Mouse (Mus musculus): ENCODE results near the gene Max. TPM values are rescaled to one million over a fixed set of nuclear protein-coding genes. Genes with fewer than 3 reads are reported as not detected.

The Max gene
- total and polyA plus RNA-seq, 2 experiments from 2014 or later: 18.2 to 60.1 TPM

DNA sequence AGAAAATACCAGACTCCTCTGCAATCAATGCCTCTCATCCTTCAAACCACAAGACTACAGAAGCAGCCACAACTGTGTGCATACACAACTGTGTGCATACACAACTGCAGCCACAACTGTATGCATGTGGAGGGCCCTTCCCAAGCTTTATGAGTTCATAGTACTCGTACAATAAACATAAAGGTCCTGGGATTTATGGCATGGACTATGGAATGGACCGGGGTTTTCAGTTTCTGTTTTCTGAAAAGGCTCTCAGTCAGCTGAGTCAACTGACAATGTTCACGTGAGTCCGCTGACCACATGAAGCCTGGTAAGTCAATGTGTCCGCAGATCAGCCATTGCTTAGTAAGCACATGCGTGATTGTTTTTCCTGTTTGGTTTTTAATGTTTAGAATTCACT lies 18.5 kb downstream of the Max start:
- no peak for TF ChIP-seq CTCF (IDR thresholded peaks at IDR 0.05; ENCODE audit: low read depth)
- peaks cover 53% of the 10 kb centered on the region for H3K36me3 ChIP-seq (ENCODE audit: insufficient read depth, low read length)
- DNase-seq (ENCODE audit: low spot score) (no peak), ATAC-seq (no peak)
- no peaks in the 10 kb centered on the region for H3K4me1 ChIP-seq (ENCODE audit: insufficient read depth, low read length)
- no peaks in the 10 kb centered on the region for H3K27me3 ChIP-seq (ENCODE audit: insufficient read depth, low read length)
- H3K27ac ChIP-seq: no peak overlapping the region
- H3K9ac ChIP-seq (replicated peaks; ENCODE audit: low read length): no peak overlapping the region
- H3K9me3 ChIP-seq (ENCODE audit: low read length): no peaks in the 10 kb centered on the region
- H3K4me2 ChIP-seq (ENCODE audit: low read depth, low read length): no peak overlapping the region
- no peak overlapping the region for H3K4me3 ChIP-seq (ENCODE audit: low read length)
- WGBS: 93% methylated on average over 6 of the region's 6 CpGs

DNA sequence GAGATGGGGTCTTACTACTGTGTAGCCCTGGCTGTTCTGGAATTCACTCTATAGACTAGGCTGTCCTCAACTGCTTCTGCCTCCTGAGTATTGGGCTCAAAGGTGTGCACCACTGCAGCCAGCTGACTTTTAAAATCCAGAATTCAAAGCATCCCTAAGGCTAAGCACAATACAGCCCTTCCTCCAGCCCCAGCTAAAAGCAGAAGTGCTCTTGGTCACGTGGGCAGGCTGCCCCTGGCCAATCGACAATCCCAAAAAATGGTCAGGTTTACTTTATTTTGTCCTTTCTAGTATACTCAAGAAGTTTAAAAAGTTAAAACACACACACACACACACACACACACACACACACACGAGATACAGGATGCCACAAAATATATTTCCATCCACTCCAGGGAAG lies 19.0 kb downstream of the Max start:
- Histone ChIP-seq H3K9me3 (ENCODE audit: low read length) (no peaks in the 10 kb centered on the region), H3K27ac (no peak overlapping the region), H3K4me1 (ENCODE audit: insufficient read depth, low read length) (no peaks in the 10 kb centered on the region), H3K36me3 (ENCODE audit: insufficient read depth, low read length) (peaks cover 51% of the 10 kb centered on the region), H3K27me3 (ENCODE audit: insufficient read depth, low read length) (no peaks in the 10 kb centered on the region), H3K4me2 (ENCODE audit: low read depth, low read length) (no peak overlapping the region), H3K4me3 (ENCODE audit: low read length) (no peak overlapping the region), H3K9ac (replicated peaks; ENCODE audit: low read length) (no peak overlapping the region)
- ATAC-seq (no peak), DNase-seq (ENCODE audit: low spot score) (no peak)
- no peak for TF ChIP-seq CTCF (IDR thresholded peaks at IDR 0.05; ENCODE audit: low read depth)
- WGBS: 91% methylated on average over 3 of the region's 3 CpGs

DNA sequence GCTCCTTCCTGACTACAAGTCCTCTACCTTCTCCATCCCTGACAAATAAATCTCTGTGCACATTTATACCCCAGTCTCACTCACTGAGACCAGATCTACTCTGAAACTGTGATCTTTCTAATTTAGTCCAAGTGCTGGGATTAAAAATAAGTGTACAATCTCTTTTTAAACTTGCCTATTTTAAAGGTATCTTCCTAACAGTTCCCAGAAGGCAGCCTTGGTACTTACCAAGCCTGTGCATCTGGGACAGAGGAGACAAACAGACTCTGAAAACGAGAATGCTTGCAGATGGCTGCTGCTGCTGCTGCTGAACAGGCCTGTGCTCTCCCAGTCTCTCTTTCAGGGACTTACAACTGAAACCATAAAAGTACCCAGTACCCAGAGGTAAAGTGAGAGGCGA lies 19.5 kb downstream of the Max start:
- H3K36me3 ChIP-seq (ENCODE audit: insufficient read depth, low read length): peaks cover 49% of the 10 kb centered on the region
- TF ChIP-seq CTCF (IDR thresholded peaks at IDR 0.05; ENCODE audit: low read depth): no peak
- H3K9ac ChIP-seq (replicated peaks; ENCODE audit: low read length): no peak overlapping the region
- no peaks in the 10 kb centered on the region for H3K9me3 ChIP-seq (ENCODE audit: low read length)
- DNase-seq (ENCODE audit: low spot score): no peak
- H3K4me2 ChIP-seq (ENCODE audit: low read depth, low read length): no peak overlapping the region
- H3K27me3 ChIP-seq (ENCODE audit: insufficient read depth, low read length): no peaks in the 10 kb centered on the region
- WGBS: 93% methylated on average over 2 of the region's 2 CpGs
- no peak overlapping the region for H3K4me3 ChIP-seq (ENCODE audit: low read length)
- H3K27ac ChIP-seq: no peak overlapping the region
- no peak for ATAC-seq
- no peaks in the 10 kb centered on the region for H3K4me1 ChIP-seq (ENCODE audit: insufficient read depth, low read length)

DNA sequence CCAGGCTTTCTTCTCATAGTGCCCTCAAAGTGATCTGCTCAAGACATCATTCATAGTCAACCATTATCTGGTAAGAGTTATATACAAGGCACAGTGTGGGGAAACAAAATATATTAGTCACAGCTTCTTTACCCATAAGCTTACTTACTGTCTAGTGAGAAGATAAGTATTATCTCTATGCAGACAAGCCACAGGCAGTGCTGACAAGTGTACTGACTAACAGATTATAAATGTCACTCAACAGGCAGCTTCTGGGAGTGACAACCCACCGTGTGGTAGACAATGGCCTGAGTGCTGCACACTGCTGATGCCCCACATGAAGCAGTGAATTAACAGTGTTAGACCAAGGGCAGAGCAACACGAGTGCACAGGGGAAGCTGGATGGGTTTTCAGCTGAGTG lies 20.5 kb downstream of the Max start:
- H3K9ac ChIP-seq (replicated peaks; ENCODE audit: low read length): no peak overlapping the region
- DNase-seq (ENCODE audit: low spot score) (no peak), ATAC-seq (no peak)
- no peaks in the 10 kb centered on the region for H3K4me1 ChIP-seq (ENCODE audit: insufficient read depth, low read length)
- no peak overlapping the region for H3K27ac ChIP-seq
- 0 out of 2 replicates have a peak, but pooled peaks have one; percentile 2 for TF ChIP-seq CTCF (IDR thresholded peaks at IDR 0.05; ENCODE audit: low read depth)
- no peak overlapping the region for H3K4me2 ChIP-seq (ENCODE audit: low read depth, low read length)
- peaks cover 52% of the 10 kb centered on the region for H3K36me3 ChIP-seq (ENCODE audit: insufficient read depth, low read length)
- H3K4me3 ChIP-seq (ENCODE audit: low read length): no peak overlapping the region
- H3K27me3 ChIP-seq (ENCODE audit: insufficient read depth, low read length): no peaks in the 10 kb centered on the region
- H3K9me3 ChIP-seq (ENCODE audit: low read length): no peaks in the 10 kb centered on the region
- 55% methylated on average over 2 of the region's 2 CpGs for WGBS

DNA sequence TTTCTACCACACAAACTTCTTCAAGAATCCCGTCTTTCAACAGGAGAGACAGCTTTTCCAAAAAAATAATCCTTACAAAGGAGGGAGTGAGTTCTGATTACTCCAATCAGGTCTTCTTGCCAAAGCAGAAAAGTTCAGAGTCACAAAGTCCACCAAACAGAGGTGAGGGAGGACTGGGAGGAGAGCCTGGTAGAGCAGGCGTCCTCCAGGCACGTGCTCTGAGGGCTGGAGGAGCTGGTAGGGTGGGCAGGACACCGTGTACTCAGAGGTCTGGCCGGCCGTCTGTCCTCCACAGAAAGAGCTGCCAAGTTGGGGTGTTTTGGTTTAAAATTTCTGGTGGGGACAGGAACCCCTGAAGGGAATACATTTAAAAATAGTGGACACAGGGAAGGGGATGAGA lies 24.0 kb downstream of the Max start:
- Histone ChIP-seq H3K4me1 (ENCODE audit: insufficient read depth, low read length) (no peaks in the 10 kb centered on the region), H3K9me3 (ENCODE audit: low read length) (no peaks in the 10 kb centered on the region), H3K27ac (no peak overlapping the region), H3K4me3 (ENCODE audit: low read length) (no peak overlapping the region), H3K9ac (replicated peaks; ENCODE audit: low read length) (no peak overlapping the region), H3K4me2 (ENCODE audit: low read depth, low read length) (no peak overlapping the region), H3K27me3 (ENCODE audit: insufficient read depth, low read length) (no peaks in the 10 kb centered on the region), H3K36me3 (ENCODE audit: insufficient read depth, low read length) (peaks cover 51% of the 10 kb centered on the region)
- no peak for TF ChIP-seq CTCF (IDR thresholded peaks at IDR 0.05; ENCODE audit: low read depth)
- DNase-seq (ENCODE audit: low spot score): no peak
- WGBS: 96% methylated on average over 6 of the region's 6 CpGs
- ATAC-seq: no peak

DNA sequence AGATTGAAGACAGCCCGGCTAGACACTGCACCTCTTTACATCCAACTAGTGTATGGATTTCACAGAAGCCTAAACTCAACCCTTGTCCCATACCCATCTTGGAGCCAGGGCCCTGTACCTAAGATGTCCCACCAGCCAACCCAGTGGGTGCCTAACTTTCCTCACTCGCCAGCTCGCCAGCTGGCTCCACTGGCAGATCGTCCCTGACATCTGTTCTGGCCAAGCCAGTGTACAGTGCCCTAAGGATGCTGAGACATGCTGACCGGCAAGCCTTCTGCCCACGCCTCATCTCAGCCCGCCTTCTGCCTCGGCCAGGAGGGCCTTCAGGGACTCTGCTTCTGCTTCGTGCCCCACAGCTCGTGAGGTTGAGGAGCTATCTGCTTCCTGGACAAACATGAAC lies 25.8 kb downstream of the Max start:
- H3K9me3 ChIP-seq (ENCODE audit: low read length): no peaks in the 10 kb centered on the region
- WGBS: 86% methylated on average over 10 of the region's 10 CpGs
- H3K27ac ChIP-seq: no peak overlapping the region
- H3K27me3 ChIP-seq (ENCODE audit: insufficient read depth, low read length): no peaks in the 10 kb centered on the region
- peaks cover 47% of the 10 kb centered on the region for H3K36me3 ChIP-seq (ENCODE audit: insufficient read depth, low read length)
- no peak for ATAC-seq
- H3K4me1 ChIP-seq (ENCODE audit: insufficient read depth, low read length): no peaks in the 10 kb centered on the region; the same call in 1 of the 2 replicates
- H3K9ac ChIP-seq (replicated peaks; ENCODE audit: low read length): no peak overlapping the region
- TF ChIP-seq CTCF (IDR thresholded peaks at IDR 0.05; ENCODE audit: low read depth): no peak
- H3K4me2 ChIP-seq (ENCODE audit: low read depth, low read length): no peak overlapping the region
- peak; percentile 15 for DNase-seq (ENCODE audit: low spot score)
- no peak overlapping the region for H3K4me3 ChIP-seq (ENCODE audit: low read length)

DNA sequence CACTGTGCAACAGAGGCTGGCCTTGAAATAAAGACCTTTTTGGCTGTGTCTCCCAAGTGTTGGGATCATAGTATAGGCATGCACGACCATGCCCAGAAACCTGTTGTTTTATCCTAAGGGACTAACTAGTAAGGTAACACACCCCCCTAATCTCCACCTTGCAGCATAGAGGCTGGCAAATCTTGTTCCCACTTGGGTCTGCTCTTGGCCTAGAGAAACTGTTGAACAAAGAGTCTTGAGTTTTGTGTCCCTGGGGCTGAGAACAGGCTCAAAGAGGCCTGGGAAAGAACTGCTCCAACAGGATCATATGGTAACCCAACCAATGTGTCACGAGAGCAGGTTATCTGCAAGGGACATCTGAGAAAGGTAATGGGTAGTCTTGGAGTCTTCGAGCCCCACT lies 27.6 kb downstream of the Max start:
- Histone ChIP-seq H3K27me3 (ENCODE audit: insufficient read depth, low read length) (no peaks in the 10 kb centered on the region), H3K4me1 (ENCODE audit: insufficient read depth, low read length) (no peaks in the 10 kb centered on the region; the same call in 1 of the 2 replicates), H3K4me3 (ENCODE audit: low read length) (no peak overlapping the region), H3K9me3 (ENCODE audit: low read length) (no peaks in the 10 kb centered on the region), H3K4me2 (ENCODE audit: low read depth, low read length) (no peak overlapping the region), H3K36me3 (ENCODE audit: insufficient read depth, low read length) (peaks cover 29% of the 10 kb centered on the region), H3K27ac (no peak overlapping the region), H3K9ac (replicated peaks; ENCODE audit: low read length) (no peak overlapping the region)
- ATAC-seq (no peak), DNase-seq (ENCODE audit: low spot score) (no peak)
- no peak for TF ChIP-seq CTCF (IDR thresholded peaks at IDR 0.05; ENCODE audit: low read depth)
- 94% methylated on average over 3 of the region's 3 CpGs for WGBS

All from hindbrain, postnatal 0 days (tissue).